Mouse (Mus musculus) embryonic fibroblast, embryonic 13.5 days (primary cell): ENCODE data around the gene Slc13a4.

Source experiments
- CTCF ChIP-seq: IDR thresholded peaks from 2 replicates; pipeline ENCODE4 v1.5.1; 2011; ENCODE audit warnings: mild to moderate bottlenecking, control low read depth, low read length, moderate library complexity, borderline replicate concordance; ENCODE audit not compliant: insufficient read depth
- POLR2A ChIP-seq: IDR thresholded peaks from 2 replicates; pipeline ENCODE4 v1.6.1; 2011; ENCODE audit warnings: low read depth, mild to moderate bottlenecking, control low read depth, low read length, moderate library complexity

- no peak for TF ChIP-seq CTCF
- TF ChIP-seq POLR2A: no peak
These were observed 52.9 kb downstream of the Slc13a4 start for GRCm38 (mm10) chr6:35255017-35255416.
